Mouse (Mus musculus): ENCODE results near the gene Olfr92. TPM values are rescaled to one million over a fixed set of nuclear protein-coding genes. Genes with fewer than 3 reads are reported as not detected.
A peak's percentile ranks its signal among the peaks of the same experiment; 100 is the strongest.

Gene Olfr92
- total and polyA plus RNA-seq, 2 experiments from 2014 or later, result not detected

GRCm38 (mm10) chr17:37088399-37088798, 31.5 kb downstream of the Olfr92 start, which contains the start of gene Olfr90:
Olfr90 (minus strand) TSS chr17:37088499.
- ATAC-seq (ENCODE audit: insufficient read depth, low read depth), result no peak

GRCm38 (mm10) chr17:37085545-37085944, 34.3 kb downstream of the Olfr92 start:
- ATAC-seq (ENCODE audit: insufficient read depth, low read depth) (no peak), DNase-seq (ENCODE audit: low spot score) (no peak)
- Histone ChIP-seq H3K4me3 (ENCODE audit: low read depth, low read length) (no peak overlapping the region), H3K9ac (replicated peaks; ENCODE audit: low read depth, low read length) (no peak overlapping the region), H3K4me2 (ENCODE audit: low read depth, low read length) (no peak overlapping the region), H3K36me3 (replicated peaks; ENCODE audit: control insufficient read depth, insufficient read depth, low read length) (no peaks in the 10 kb centered on the region), H3K27me3 (ENCODE audit: control insufficient read depth, insufficient read depth, low read length) (no peaks in the 10 kb centered on the region), H3K4me1 (ENCODE audit: control insufficient read depth, insufficient read depth) (no peaks in the 10 kb centered on the region), H3K9me3 (replicated peaks; ENCODE audit: control insufficient read depth, low read length) (no peaks in the 10 kb centered on the region), H3K27ac (ENCODE audit: low read depth) (no peak overlapping the region)
- TF ChIP-seq EP300 (IDR thresholded peaks at IDR 0.05; ENCODE audit: low read depth) (no peak), CTCF (IDR thresholded peaks at IDR 0.05; ENCODE audit: low read depth) (no peak)
- WGBS, result 54% methylated on average over 10 of the region's 10 CpGs

More at GRCm38 (mm10) chr17:37088399-37088798, 31.5 kb downstream of the Olfr92 start, which contains the start of gene Olfr90:
- TF ChIP-seq CTCF (IDR thresholded peaks at IDR 0.05; ENCODE audit: low read depth), result no peak
- no peak for TF ChIP-seq EP300 (IDR thresholded peaks at IDR 0.05; ENCODE audit: low read depth)
- Histone ChIP-seq H3K36me3 (replicated peaks; ENCODE audit: control insufficient read depth, insufficient read depth, low read length) (no peaks in the 10 kb centered on the region), H3K9ac (replicated peaks; ENCODE audit: low read depth, low read length) (no peak within 1 kb of the TSS), H3K9me3 (replicated peaks; ENCODE audit: control insufficient read depth, low read length) (no peaks in the 10 kb centered on the region), H3K27me3 (ENCODE audit: control insufficient read depth, insufficient read depth, low read length) (no peaks in the 10 kb centered on the region), H3K4me3 (ENCODE audit: low read depth, low read length) (no peak within 1 kb of the TSS), H3K4me1 (ENCODE audit: control insufficient read depth, insufficient read depth) (no peaks in the 10 kb centered on the region), H3K27ac (ENCODE audit: low read depth) (no peak within 1 kb of the TSS), H3K4me2 (ENCODE audit: low read depth, low read length) (no peak within 1 kb of the TSS)
- no peak for DNase-seq (ENCODE audit: low spot score)

GRCm38 (mm10) chr17:37084632-37085031, 35.3 kb downstream of the Olfr92 start:
- 60% methylated on average over 5 of the region's 5 CpGs for WGBS
- Histone ChIP-seq H3K4me3 (ENCODE audit: low read depth, low read length) (no peak overlapping the region), H3K27me3 (ENCODE audit: control insufficient read depth, insufficient read depth, low read length) (no peaks in the 10 kb centered on the region), H3K4me1 (ENCODE audit: control insufficient read depth, insufficient read depth) (no peaks in the 10 kb centered on the region), H3K4me2 (ENCODE audit: low read depth, low read length) (no peak overlapping the region), H3K9me3 (replicated peaks; ENCODE audit: control insufficient read depth, low read length) (no peaks in the 10 kb centered on the region), H3K9ac (replicated peaks; ENCODE audit: low read depth, low read length) (no peak overlapping the region), H3K36me3 (replicated peaks; ENCODE audit: control insufficient read depth, insufficient read depth, low read length) (no peaks in the 10 kb centered on the region), H3K27ac (ENCODE audit: low read depth) (no peak overlapping the region)
- DNase-seq (ENCODE audit: low spot score) (no peak), ATAC-seq (ENCODE audit: insufficient read depth, low read depth) (no peak)
- TF ChIP-seq CTCF (IDR thresholded peaks at IDR 0.05; ENCODE audit: low read depth) (peak; percentile 16; the same call in 1 of the 2 replicates), EP300 (IDR thresholded peaks at IDR 0.05; ENCODE audit: low read depth) (no peak)

- H3K9me3 ChIP-seq (replicated peaks; ENCODE audit: control insufficient read depth, low read length), result no peaks in the 10 kb centered on the region
- ATAC-seq (ENCODE audit: insufficient read depth, low read depth), result peak; percentile 79
- no peak overlapping the region for H3K9ac ChIP-seq (replicated peaks; ENCODE audit: low read depth, low read length)
- no peak for TF ChIP-seq EP300 (IDR thresholded peaks at IDR 0.05; ENCODE audit: low read depth)
- peak; percentile 96 for TF ChIP-seq CTCF (IDR thresholded peaks at IDR 0.05; ENCODE audit: low read depth)
- H3K27me3 ChIP-seq (ENCODE audit: control insufficient read depth, insufficient read depth, low read length), result no peaks in the 10 kb centered on the region
- WGBS, result 2% methylated on average over 8 of the region's 8 CpGs
- H3K4me1 ChIP-seq (ENCODE audit: control insufficient read depth, insufficient read depth), result no peaks in the 10 kb centered on the region
- no peak overlapping the region for H3K4me3 ChIP-seq (ENCODE audit: low read depth, low read length)
- H3K36me3 ChIP-seq (replicated peaks; ENCODE audit: control insufficient read depth, insufficient read depth, low read length), result no peaks in the 10 kb centered on the region
- DNase-seq (ENCODE audit: low spot score), result peak; percentile 90
- H3K4me2 ChIP-seq (ENCODE audit: low read depth, low read length), result no peak overlapping the region
- no peak overlapping the region for H3K27ac ChIP-seq (ENCODE audit: low read depth)
These were observed 36.6 kb downstream of the Olfr92 start for GRCm38 (mm10) chr17:37083327-37083726.

- Histone ChIP-seq H3K27ac (ENCODE audit: low read depth) (no peak overlapping the region), H3K4me1 (ENCODE audit: control insufficient read depth, insufficient read depth) (no peaks in the 10 kb centered on the region), H3K9ac (replicated peaks; ENCODE audit: low read depth, low read length) (no peak overlapping the region), H3K4me2 (ENCODE audit: low read depth, low read length) (no peak overlapping the region), H3K9me3 (replicated peaks; ENCODE audit: control insufficient read depth, low read length) (no peaks in the 10 kb centered on the region), H3K36me3 (replicated peaks; ENCODE audit: control insufficient read depth, insufficient read depth, low read length) (no peaks in the 10 kb centered on the region), H3K4me3 (ENCODE audit: low read depth, low read length) (no peak overlapping the region), H3K27me3 (ENCODE audit: control insufficient read depth, insufficient read depth, low read length) (no peaks in the 10 kb centered on the region)
- no peak for ATAC-seq (ENCODE audit: insufficient read depth, low read depth)
- DNase-seq (ENCODE audit: low spot score), result no peak
- WGBS, result 85% methylated on average over 4 of the region's 4 CpGs
- TF ChIP-seq CTCF (IDR thresholded peaks at IDR 0.05; ENCODE audit: low read depth) (no peak), EP300 (IDR thresholded peaks at IDR 0.05; ENCODE audit: low read depth) (no peak)
These were observed 38.2 kb downstream of the Olfr92 start for GRCm38 (mm10) chr17:37081659-37082058.

GRCm38 (mm10) chr17:37080119-37080518, 39.8 kb downstream of the Olfr92 start:
- TF ChIP-seq EP300 (IDR thresholded peaks at IDR 0.05; ENCODE audit: low read depth) (no peak), CTCF (IDR thresholded peaks at IDR 0.05; ENCODE audit: low read depth) (no peak)
- Histone ChIP-seq H3K36me3 (replicated peaks; ENCODE audit: control insufficient read depth, insufficient read depth, low read length) (0 out of 2 replicates have a peak, but pooled peaks cover 5% of the 10 kb centered on the region), H3K4me3 (ENCODE audit: low read depth, low read length) (no peak overlapping the region), H3K27ac (ENCODE audit: low read depth) (no peak overlapping the region), H3K9me3 (replicated peaks; ENCODE audit: control insufficient read depth, low read length) (no peaks in the 10 kb centered on the region), H3K9ac (replicated peaks; ENCODE audit: low read depth, low read length) (no peak overlapping the region), H3K4me2 (ENCODE audit: low read depth, low read length) (no peak overlapping the region), H3K27me3 (ENCODE audit: control insufficient read depth, insufficient read depth, low read length) (no peaks in the 10 kb centered on the region), H3K4me1 (ENCODE audit: control insufficient read depth, insufficient read depth) (no peaks in the 10 kb centered on the region)
- DNase-seq (ENCODE audit: low spot score) (no peak), ATAC-seq (ENCODE audit: insufficient read depth, low read depth) (no peak)
- 17% methylated on average over 5 of the region's 5 CpGs for WGBS

All from heart, postnatal 0 days (tissue).